Mouse (Mus musculus): Measurements from ENCODE around the gene Gcc2.
"Not testable (repeated sequence)": the region's sequence is repeated elsewhere in the genome, so short reads cannot be mapped to it uniquely, and the experiment has no call there.

DNA sequence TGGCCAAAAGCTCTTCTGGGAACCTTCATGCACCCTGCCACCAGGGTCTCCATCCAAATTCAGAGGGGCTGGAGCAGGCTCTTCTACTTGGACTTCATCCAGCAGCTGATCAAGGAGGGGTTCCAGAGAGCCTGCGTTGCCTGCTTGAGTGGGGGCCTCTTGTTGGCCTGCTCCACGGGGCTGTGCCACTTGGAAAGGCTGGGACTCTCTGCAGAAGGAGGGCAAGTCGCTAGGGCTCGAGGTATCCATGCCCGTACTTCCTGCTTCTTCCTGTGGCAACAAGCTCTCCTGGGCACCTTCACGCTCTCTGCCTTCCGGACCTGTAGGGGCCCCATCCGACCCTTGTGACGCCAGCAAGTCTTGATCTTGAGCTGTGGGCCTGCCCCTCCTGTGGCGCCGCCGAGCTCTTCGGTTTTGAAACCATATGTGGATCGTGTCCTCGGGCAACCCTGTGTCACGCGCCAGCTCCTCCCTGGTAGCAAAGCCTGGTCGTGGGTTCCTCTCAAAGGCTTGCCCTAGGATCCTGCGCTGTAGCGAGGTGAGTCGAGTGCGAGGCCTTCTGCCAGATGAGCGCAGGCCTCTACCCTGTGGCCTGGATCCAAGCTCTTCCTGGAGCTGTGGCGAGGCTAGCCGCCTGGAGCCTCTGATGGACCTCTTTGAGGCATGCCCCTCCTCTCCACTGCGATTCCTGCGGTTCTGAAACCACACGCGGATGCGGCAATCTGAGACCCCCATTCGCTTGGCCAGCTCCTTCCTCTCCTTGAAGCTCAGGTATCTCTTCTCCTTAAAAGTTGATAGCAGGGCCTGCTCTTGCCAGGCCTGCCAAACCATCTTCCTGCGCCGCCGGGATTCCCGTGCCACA is 23.3 kb upstream of the Gcc2 start:
- TF ChIP-seq CTCF (conservative IDR thresholded peaks at IDR 0.05 in 1 of 2, IDR thresholded peaks at IDR 0.05 in 1 of 2; ENCODE audit: low read depth in 2 of 2, low read length in 2 of 2); EP300 (IDR thresholded peaks at IDR 0.05; ENCODE audit: low read length); CHD2 (IDR thresholded peaks at IDR 0.05; ENCODE audit: low read length); TCF12 (IDR thresholded peaks at IDR 0.05; ENCODE audit: low read depth, low read length); BHLHE40 (IDR thresholded peaks at IDR 0.05; ENCODE audit: low read depth, low read length); ZC3H11A (IDR thresholded peaks at IDR 0.05; ENCODE audit: low read depth, low read length); ZMIZ1 (IDR thresholded peaks at IDR 0.05; ENCODE audit: low read depth, low read length); TBP (conservative IDR thresholded peaks at IDR 0.05; ENCODE audit: low read depth, low read length); MAX (IDR thresholded peaks at IDR 0.05; ENCODE audit: low read length): not testable (repeated sequence)
